Mouse (Mus musculus) urinary bladder, adult 2 months (tissue): Measurements from ENCODE around the gene Chil5. TPM values are rescaled to one million over a fixed set of nuclear protein-coding genes. Genes with fewer than 3 reads are reported as not detected.
"Not testable (repeated sequence)": the region's sequence is repeated elsewhere in the genome, so short reads cannot be mapped to it uniquely, and the experiment has no call there.

Experiments
- DNase-seq: peaks from one replicate; pipeline ENCODE4 v3.0.0; 2022; ENCODE audit warnings: low spot score
- polyA plus RNA-seq: library from polyadenylated mRNA; depleted of rRNA; stranded (reverse); fragments of >200 nt; gene quantifications from 2 replicates; pipeline ENCODE4 v1.2.3, GENCODE M21; 2012; rRNA removed

Chil5 gene
- polyA plus RNA-seq: 0.06 and 0.15 TPM in 2 replicates

DNA sequence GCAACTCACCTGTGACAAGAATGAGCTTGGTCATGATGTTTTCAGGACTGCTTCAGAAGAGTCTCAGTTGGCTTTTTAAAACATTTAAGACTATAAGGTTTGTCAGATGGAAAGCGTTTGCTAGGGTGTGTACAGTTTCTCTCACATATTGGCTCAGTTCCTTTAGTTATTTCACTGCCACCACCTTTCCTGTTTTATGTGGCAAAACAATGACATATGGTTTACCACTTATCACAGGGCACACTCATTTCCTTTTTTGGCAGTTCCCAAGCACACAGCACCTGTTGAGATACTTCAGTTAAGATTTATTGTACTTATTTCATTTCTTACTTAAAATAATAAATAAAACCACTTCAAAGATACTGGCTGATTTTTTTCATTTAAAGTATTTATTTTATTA lies at the start of gene Chil5:
Gene Chil5 (minus strand): TSS at position 34 of the 400 bp plus-strand sequence.
- DNase-seq: no peak

DNA sequence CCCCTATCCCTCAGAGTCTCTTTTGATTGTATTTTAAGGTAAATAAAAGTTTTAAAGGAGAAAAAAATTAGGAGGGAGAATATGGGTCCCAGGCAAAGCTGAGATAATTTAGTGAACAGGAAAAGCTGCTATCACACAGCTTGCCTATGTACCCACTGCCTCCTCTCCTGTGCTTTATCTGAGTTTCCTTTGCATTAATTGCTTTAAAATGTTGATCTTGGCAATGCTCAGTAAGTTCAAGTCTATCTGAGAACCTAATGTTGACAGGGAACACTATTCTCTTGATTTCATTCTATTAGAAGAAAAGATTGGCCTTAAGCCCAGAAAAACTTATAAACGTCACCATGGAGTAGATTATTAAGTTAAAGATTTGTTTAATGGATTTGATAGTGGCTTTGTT lies 42.2 kb upstream of the Chil5 start:
- DNase-seq: no peak

DNA sequence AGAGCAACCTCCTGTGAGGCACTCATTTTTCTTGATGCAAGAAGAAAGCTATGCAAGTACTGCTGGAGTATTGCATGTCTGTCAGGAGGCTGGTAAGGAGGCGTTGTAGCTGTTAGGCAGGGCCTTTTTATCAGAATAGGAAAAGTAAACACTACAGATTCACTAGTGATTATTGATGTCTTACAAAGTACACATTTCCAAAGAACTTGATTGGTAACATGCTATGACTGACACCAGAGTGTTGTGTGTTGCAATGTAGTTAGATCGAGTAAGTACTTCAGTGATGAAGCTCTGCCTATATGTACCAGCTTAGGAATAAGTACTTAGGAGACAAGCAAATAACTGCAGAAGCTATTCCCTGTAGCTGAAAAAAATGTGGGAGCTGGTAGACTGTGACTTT lies 38.4 kb upstream of the Chil5 start:
- no peak for DNase-seq

DNA sequence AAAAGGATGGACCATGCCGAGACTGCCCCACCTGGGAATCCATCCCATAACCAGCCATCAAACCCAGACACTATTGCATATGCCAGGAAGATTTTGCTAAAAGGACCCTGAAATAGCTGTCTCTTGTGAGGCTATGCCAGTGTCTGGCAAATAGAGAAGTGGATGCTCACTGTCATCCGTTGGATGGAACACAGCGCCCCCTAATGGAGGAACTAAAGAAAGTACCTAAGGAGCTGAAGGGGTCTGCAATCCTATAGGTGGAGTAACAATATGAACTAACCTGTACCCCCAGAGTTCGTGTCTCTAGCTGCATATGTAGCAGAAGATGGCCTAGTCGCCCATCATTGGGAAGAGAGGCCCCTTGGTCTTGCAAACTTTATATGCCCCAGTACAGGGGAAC lies 35.1 kb upstream of the Chil5 start:
- not testable (repeated sequence) for DNase-seq

DNA sequence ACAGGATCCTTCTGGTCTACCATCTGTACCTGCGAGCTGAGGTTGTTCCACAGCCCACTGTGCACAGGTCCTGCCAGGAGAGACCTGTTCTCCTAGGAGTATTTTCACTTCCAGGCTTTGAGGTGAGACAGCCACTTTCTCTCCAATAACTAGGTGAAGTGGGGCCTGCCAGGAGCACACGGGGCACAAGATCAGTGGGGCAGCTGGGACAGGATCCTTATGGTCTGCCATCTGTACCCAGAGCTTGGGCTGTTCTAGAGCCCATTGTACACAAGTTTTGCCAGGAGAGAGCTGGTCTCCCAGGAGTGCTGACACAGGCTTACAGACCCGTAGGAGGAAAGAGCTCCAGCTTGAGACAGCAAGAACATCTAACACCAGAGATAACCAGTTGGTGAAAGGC lies 25.4 kb upstream of the Chil5 start:
- no peak for DNase-seq

DNA sequence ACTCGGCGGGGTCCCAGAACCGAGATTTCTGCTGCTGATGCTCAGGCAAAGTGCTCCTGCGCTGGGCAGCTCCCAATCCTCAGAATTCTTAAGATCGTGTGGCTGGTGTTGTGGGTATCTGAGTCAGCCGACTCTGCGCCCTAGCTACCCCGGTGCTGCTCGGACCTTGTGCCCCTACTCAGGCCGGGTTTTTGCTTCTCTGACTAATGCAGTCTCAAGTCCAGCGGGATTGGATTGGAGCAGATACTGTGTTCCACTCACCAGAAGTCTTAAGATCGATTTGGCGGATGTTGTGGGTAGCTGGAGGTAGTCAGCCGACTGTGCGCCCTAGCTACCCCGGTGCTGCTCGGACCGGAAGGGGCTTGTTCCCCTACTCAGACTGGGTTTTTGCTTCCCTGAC lies 19.3 kb upstream of the Chil5 start:
- no peak for DNase-seq

DNA sequence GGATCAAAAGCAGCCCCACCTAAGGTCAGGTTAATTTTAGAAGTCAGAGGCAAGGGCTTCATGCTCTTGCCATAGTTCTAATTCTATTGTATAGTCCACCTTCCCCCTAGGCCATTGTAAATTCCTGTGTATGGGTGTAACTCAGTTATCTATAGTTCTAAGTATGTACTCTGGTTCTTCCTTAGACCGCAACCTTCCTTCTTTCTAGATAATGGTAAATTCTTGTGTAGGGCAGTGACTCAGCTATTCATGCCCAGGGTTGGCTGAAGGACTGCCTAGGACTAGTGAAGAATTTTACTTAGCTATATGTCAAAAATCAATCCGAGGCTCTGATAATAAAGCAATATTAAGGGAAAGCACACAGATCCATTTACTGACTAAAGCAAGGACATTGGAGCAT lies 7.7 kb upstream of the Chil5 start:
- DNase-seq: no peak

DNA sequence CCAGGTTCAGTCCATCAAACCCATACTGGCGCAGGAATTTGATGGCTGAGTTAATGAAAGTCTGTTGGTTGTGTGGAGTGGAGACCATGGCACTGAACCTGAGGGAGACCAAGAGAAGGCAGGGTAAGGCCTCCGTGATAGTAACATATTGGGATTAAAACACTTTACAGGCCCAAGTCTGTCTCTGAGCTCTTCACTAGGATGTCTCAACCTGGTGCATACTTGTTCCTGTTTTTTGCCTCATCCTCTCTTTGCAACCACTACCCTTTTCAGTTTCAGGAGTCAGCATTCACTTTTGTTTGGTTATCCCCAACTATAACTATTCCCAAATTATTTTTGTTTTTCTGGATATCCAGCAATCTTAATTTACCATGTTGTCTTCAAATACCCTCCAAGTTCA lies 8.5 kb downstream of the Chil5 start:
- DNase-seq: no peak

DNA sequence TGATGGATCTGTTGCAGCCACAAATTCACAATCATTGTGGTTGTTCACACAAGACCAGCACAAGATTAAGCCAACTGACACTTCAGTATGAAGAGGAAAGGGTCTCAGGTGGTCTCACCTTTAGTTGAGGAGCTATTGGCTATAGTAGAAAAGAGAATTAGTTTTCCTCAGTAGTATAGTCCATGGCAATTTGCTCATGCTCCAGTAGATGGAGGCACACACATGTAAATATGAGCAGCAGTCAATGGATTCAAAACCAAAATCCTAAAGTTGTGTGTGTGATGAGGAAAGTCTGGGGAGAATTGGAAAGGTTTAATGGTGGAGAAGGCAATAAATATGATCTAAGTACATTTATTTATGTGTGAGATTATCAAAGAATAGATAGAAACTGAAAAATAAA lies 10.8 kb downstream of the Chil5 start:
- DNase-seq: no peak

DNA sequence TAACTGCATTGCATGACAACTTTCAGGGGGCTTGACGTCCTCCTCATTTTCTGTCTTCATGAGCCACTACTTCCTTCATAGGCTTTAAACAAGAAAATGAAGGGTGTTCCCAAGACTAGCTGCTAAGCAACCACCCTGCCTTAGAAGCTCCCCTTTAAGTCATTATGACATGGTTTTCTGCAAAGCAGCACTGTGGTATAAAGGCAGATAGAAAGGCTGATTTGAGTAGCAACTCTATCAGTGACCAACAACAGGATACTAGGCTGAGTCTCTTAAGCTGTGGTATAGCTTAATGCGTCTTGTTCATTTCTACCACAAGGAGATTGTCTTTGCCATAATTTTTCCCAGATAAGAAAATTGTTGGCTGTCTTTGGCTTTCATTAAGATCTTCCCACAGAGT lies 18.1 kb downstream of the Chil5 start, which contains the start of gene Pifo:
Gene Pifo (minus strand): TSS at position 101 of the 400 bp plus-strand sequence.
- DNase-seq: no peak

DNA sequence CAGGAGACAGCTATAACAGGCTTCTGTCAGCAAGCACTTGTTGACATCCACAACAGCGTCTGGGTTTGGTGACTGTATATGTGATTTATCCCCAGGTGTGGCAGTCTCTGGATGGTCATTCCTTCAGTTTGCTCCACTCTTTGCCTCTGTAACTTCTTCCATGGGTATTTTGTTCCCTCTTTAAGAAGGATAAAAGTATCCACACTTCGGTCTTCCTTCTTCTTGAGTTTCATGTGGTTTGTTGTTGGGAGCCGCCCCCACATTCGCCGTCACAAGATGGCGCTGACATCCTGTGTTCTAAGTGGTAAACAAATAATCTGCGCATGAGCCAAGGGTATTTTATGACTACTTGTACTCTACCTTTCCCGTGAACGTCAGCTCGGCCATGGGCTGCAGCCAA lies 29.3 kb downstream of the Chil5 start:
- DNase-seq: not testable (repeated sequence)

DNA sequence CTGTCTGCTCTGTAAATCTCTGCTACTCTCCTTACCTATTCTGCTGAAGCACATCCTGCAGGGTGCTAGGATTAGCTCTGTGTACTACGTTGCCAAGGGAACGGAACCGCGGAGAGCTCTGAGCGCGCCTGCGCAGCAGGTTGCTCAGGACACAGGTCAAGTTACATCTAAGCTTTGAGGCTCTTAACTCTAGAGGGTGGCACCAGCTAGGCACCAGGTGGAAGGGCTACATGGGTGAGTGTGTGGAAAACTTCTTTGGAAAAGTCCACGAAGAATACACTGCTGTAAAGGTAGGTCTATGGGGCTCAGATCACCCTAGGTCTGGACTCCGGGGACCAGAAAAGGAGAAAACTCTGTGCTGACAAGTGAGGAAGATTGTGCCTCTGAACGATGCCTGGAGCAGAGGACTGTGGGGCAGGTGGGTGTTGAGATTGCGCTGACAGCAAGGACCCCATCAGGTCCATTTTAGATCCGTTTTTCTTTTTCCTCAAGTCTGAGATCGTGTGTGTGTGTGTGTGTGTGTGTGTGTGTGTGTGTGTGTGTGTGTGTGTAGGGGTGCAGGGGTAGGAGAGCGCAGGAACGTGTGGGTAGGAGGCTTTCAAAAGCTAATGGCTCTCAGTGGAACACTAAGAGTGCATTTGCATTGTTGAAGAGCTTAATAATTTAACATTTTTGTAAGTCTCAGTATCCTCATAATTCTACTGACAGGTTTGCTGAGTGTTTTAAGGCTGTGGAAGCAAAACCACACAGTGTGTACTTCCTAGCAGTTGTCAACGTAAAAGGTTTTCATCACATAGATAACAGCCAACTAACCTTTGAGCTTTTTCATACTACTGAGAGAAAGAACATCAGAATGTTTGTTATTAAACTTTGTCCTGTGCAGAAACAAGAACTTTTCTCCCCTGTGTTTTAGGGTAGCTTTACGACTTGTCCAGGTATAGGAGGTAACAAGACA lies 30.9 kb downstream of the Chil5 start:
- DNase-seq: no peak

DNA sequence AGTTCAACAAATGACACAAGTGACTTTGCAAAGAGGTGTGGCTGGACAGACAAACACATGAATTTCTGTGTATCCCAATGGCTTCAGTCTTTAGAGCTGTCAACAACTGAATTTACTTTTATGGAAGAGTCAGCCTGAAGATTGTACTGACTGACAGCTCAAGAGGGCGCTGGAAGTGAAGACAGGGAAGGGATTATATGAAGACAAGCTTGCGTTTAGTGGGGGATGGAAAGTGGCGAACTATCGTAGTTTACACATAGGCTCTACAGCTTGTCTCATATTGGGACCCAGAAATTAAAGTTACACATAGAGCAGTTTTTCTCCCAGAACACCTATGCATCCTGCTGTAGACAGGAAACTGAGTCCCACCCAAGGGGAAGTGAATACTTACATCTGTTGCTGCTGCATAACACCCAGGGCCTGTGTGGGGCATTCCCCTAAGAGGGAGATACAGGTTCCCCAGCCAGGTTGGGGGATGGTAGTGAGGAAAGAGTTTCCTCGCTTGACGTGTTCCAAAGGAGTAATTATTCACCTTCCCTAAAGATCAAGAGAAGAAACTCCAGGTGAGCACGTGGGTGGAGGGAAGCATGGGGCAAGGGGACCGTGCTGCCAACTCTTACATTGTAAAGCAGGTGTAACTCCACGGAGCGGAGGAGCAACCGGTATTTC lies 31.8 kb downstream of the Chil5 start:
- DNase-seq: no peak

DNA sequence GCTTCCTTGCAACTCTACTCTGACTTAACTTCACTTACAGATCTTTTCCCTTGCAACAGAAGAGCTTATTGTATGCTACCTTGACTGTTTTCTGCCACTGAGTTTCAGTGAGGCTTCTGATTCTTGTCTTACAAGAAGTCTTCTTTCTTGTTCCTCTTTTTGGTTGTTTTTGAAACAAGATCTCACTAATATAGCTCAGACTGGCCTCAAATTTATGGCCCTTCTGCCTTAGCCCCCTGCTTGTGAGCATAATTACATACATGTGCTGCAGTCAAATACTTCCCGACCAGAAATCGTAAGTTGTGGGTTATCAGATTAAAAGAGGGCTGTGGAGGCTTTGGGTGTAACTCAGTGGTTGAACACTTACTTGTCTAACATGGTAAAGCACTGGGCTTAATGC lies 37.9 kb downstream of the Chil5 start:
- no peak for DNase-seq

DNA sequence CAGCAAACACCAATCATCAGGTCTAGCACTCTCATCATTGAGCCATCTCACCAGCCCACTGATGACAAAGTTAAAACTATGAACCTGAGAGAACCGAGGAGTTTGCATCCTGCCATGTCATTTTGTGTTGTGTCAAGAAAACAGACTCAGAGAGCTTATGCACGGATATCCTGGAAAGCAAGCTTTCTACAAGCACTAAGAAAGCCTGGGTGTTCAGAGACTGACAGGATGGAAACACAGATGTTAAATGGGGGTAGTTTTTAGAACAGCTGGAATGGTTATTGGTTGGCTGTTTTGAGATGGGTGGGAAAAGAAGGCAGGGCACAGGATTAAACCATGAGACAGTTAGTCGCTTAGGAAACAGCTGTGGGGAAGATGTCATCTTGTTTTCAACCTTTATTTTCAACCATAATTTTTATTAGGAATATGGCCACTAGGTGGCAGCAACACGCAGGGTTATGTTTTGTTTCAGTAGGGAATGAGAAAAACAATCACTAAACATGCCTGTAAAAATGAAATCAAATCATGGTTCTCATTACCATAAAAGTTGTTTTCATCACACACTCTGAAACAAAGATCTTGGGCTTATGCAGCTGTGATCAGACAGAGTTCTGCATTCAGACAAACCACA lies 40.8 kb downstream of the Chil5 start:
- no peak for DNase-seq

DNA sequence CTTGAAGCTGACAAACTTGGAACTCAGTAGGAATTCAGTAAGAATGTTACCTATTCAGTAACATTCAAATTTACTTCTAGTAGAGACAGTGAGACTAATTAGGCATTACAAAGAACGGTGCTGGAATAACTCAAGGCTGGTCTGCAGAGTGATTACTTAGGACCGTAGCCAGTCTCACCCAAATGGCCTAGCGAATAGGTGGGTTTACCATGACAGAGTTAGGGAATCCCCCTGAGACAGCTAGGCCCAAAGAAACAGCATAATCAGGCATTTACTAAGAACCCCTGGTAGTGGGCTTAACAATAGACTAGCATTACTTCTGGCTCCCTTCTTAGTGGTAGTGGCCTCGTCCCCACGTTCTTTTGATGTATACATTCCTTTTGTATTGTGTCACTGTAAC lies 43.0 kb downstream of the Chil5 start:
- DNase-seq: not testable (repeated sequence)

DNA sequence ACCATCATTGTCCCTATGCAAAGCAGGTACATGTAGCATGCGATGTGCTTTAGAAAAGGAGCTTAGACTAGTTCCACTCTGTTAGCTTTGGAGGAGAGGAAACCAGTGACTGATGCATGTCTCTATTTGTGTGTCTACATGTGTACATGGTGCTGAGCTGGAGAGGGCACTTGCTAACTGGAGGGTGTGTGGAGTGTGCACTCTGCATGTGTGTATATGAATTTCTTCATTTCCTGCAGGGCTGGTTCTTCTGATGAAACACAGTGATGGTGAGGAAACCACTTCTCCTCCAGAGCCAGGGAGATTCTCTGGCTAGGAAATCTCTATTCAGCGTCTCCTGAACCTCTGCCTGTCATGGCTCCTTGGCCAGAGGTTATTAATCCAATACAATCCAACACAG lies 58.4 kb downstream of the Chil5 start:
- no peak for DNase-seq

DNA sequence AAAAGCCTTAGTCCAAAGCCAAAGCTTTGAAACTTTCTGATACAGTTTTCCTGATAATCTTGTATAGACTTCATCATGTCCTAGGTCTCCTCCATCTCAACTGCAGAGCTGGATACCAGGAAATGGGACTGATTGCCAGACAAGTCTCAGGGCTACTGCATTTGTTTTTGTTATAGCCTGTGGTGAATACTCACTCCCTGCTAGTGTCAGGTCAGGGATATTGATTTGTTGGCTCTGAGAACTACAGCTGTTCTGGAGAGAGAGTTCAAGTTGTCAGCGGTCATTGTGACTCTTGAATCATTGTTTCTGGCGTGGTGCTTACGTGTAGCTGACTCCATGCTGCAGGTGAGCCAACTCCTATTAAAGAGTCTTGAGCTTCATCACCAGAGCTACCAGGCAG lies 59.2 kb downstream of the Chil5 start, which contains the start of gene Ovgp1:
Gene Ovgp1 (plus strand): TSS at position 301 of the 400 bp plus-strand sequence.
- DNase-seq: no peak

DNA sequence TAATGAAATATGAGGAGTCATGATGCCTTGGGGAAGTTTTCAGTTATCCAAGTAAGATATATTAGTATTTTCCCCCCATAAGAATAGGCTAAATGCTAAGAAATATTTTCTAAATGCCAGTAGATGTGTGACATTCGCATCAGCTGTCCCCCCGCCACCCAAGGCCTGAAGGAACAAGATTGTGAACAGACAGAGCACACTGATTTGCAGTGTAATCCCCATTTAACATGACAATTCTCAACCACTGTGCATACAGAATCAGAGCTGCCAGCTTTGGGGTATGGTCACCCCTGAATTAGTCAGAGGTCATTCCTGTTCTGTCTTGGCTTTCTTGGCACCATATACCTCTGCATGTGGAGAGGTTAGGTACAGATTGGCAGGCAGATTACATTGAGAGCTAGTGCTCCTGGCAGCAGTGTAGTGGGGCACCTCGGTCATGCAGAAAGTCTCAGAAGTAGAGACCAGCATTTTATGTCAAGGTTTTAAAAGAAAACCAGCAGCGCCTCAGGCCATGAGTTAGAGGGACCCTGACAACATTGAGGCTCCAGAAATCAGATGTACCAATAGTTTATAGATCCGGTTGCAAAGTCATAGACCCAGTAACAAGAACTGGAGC lies 60.7 kb downstream of the Chil5 start:
- DNase-seq: no peak
